Mouse (Mus musculus) bone marrow macrophage, adult 2 months (primary cell): ENCODE measurements around the gene Ccdc81.

ENCODE experiments used
- CTCF ChIP-seq: IDR thresholded peaks from 2 replicates; pipeline ENCODE4 v1.5.1; 2012; ENCODE audit warnings: low read depth, mild to moderate bottlenecking, low read length, moderate library complexity
- POLR2A ChIP-seq: IDR thresholded peaks from 2 replicates; pipeline ENCODE4 v1.6.1; 2012; ENCODE audit warnings: mild to moderate bottlenecking, low read depth, low read length, borderline replicate concordance

DNA sequence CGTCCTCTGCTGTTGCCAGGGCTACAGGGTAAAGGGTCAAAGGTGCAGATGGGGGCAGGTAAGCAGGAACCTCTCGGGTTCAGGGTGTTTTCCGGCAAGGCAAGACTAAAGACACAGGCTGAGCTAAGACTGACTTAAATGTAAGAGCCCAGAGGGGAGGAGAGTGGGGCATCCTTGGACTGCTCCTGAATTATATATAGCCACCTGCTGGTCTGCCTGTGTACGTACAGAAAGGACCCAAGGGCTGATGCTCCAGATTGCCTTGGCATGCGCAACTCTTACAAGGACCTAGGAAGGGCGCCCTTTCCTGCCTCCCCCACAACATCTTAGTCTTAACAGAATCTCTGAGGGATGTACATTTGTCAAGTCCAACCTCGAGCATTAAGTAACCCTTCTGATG, 74.2 kb downstream of the Ccdc81 start:
- TF ChIP-seq POLR2A (no peak), CTCF (no peak)
